In the genomic region with DNA sequence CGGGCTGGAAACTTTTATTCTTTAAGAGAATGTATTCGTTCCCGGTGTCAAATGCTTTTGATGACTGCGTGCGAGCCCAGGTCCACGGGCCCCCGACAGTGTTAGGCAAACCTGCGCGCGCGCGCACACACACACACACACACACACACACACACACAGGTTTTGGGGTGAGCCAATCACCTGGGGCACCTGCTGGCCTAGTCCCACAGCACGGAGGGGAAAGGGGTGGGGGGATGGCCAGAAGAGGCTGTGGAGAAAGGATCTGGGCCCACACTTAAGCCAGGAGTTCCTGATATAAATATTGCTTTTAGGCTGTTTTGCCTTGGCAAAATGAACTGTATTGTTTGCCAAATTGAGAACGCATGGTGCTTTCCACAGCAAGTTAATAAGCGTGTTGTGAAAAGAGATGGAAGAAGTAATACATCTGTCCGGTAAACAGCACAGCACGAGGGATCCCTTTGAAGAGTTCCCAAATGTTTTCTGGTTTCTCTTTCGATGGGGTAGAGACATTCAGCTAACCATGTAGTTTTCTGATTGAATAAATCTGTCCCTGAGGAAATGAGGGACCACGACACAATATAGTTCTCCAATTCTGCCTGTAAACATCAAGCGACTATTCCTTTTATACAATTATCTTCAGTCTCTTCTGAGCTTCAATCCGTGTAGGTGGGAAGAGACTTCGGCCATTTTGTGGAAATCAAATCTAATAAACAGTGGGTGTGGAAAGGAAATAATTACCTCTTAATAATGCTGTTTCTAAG, we compare ENCODE assay signal across 7 mouse cellular contexts. TPM values are rescaled to one million over a fixed set of nuclear protein-coding genes. Genes with fewer than 3 reads are reported as not detected.
A peak's percentile ranks its signal among the peaks of the same experiment; 100 is the strongest.
DNase-seq lines count a peak whose midpoint lies in the region; ATAC-seq and TF ChIP-seq lines count a peak whose summit lies in the region.

No protein-coding gene starts in this region.

- no peak for TF ChIP-seq CTCF in E14TG2a.4 (conservative IDR thresholded peaks at IDR 0.05; ENCODE audit: low read length)
- TF ChIP-seq CTCF in heart, postnatal 0 days (IDR thresholded peaks at IDR 0.05; ENCODE audit: low read depth) = no peak

- H3K4me1 ChIP-seq in E14TG2a.4 (replicated peaks; ENCODE audit: low read depth, low read length) = peaks cover 76% of the 10 kb centered on the region
- peaks cover 21% of the 10 kb centered on the region for H3K4me1 ChIP-seq in embryonic facial prominence, embryonic 12.5 days
- peaks cover 24% of the 10 kb centered on the region for H3K4me1 ChIP-seq in heart, postnatal 0 days (ENCODE audit: control insufficient read depth, insufficient read depth)
- H3K4me1 ChIP-seq in limb, embryonic 12.5 days (replicated peaks) = peaks cover 31% of the 10 kb centered on the region
- peaks cover 25% of the 10 kb centered on the region for H3K4me1 ChIP-seq in midbrain, embryonic 14.5 days (ENCODE audit: control insufficient read depth, insufficient read depth, low read length)

- peak overlapping the region; percentile 95 for H3K9ac ChIP-seq in embryonic facial prominence, embryonic 12.5 days
- H3K9ac ChIP-seq in heart, postnatal 0 days (replicated peaks; ENCODE audit: low read depth, low read length) = peak overlapping the region; percentile 95
- peak overlapping the region; percentile 95 for H3K9ac ChIP-seq in limb, embryonic 12.5 days (replicated peaks)
- H3K9ac ChIP-seq in midbrain, embryonic 14.5 days (replicated peaks; ENCODE audit: low read length) = peak overlapping the region; percentile 91; the same call in 1 of the 2 replicates

- no peaks in the 10 kb centered on the region for H3K9me3 ChIP-seq in E14TG2a.4 (ENCODE audit: low read length)
- H3K9me3 ChIP-seq in embryonic facial prominence, embryonic 12.5 days = no peaks in the 10 kb centered on the region
- H3K9me3 ChIP-seq in heart, postnatal 0 days (replicated peaks; ENCODE audit: control insufficient read depth, low read length) = no peaks in the 10 kb centered on the region
- no peaks in the 10 kb centered on the region for H3K9me3 ChIP-seq in limb, embryonic 12.5 days
- H3K9me3 ChIP-seq in midbrain, embryonic 14.5 days (ENCODE audit: control insufficient read depth, low read length) = no peaks in the 10 kb centered on the region

- H3K27ac ChIP-seq in embryonic facial prominence, embryonic 12.5 days = peak overlapping the region; percentile 92
- peak overlapping the region; percentile 97 for H3K27ac ChIP-seq in heart, postnatal 0 days (ENCODE audit: low read depth)
- peak overlapping the region; percentile 95 for H3K27ac ChIP-seq in limb, embryonic 12.5 days
- H3K27ac ChIP-seq in midbrain, embryonic 14.5 days (replicated peaks; ENCODE audit: low read depth, low read length) = peak overlapping the region; percentile 85

- DNase-seq in B cell, adult 2 months = peak; percentile 43 to 47
- no peak for DNase-seq in heart, postnatal 0 days (ENCODE audit: low spot score)
- no peak for DNase-seq in midbrain, embryonic 14.5 days
- DNase-seq in urinary bladder, postnatal 25 days (ENCODE audit: low spot score) = peak; percentile 38

- WGBS in embryonic facial prominence, embryonic 12.5 days = 19% methylated on average over 22 of the region's 22 CpGs
- WGBS in heart, postnatal 0 days = 9% methylated on average over 22 of the region's 22 CpGs
- WGBS in limb, embryonic 12.5 days = 22% methylated on average over 22 of the region's 22 CpGs
- 22% methylated on average over 22 of the region's 22 CpGs for WGBS in midbrain, embryonic 14.5 days

- no peaks in the 10 kb centered on the region for H3K27me3 ChIP-seq in E14TG2a.4 (ENCODE audit: insufficient read depth, low read length)
- no peaks in the 10 kb centered on the region for H3K27me3 ChIP-seq in embryonic facial prominence, embryonic 12.5 days
- H3K27me3 ChIP-seq in heart, postnatal 0 days (ENCODE audit: control insufficient read depth, insufficient read depth, low read length) = no peaks in the 10 kb centered on the region
- no peaks in the 10 kb centered on the region for H3K27me3 ChIP-seq in limb, embryonic 12.5 days
- no peaks in the 10 kb centered on the region for H3K27me3 ChIP-seq in midbrain, embryonic 14.5 days (ENCODE audit: control insufficient read depth, insufficient read depth, low read length)

- H3K4me2 ChIP-seq in embryonic facial prominence, embryonic 12.5 days (replicated peaks) = peak overlapping the region; percentile 80
- H3K4me2 ChIP-seq in heart, postnatal 0 days (ENCODE audit: low read depth, low read length) = peak overlapping the region; percentile 82
- H3K4me2 ChIP-seq in limb, embryonic 12.5 days = peak overlapping the region; percentile 87
- peak overlapping the region; percentile 92 for H3K4me2 ChIP-seq in midbrain, embryonic 14.5 days (ENCODE audit: low read length)

- H3K36me3 ChIP-seq in E14TG2a.4 (ENCODE audit: insufficient read depth, low read length) = peaks cover 16% of the 10 kb centered on the region
- H3K36me3 ChIP-seq in embryonic facial prominence, embryonic 12.5 days = peaks cover 15% of the 10 kb centered on the region
- H3K36me3 ChIP-seq in heart, postnatal 0 days (replicated peaks; ENCODE audit: control insufficient read depth, insufficient read depth, low read length) = peaks cover 6% of the 10 kb centered on the region
- H3K36me3 ChIP-seq in limb, embryonic 12.5 days = peaks cover 16% of the 10 kb centered on the region
- peaks cover 15% of the 10 kb centered on the region for H3K36me3 ChIP-seq in midbrain, embryonic 14.5 days (ENCODE audit: control insufficient read depth, insufficient read depth, low read length)

- ATAC-seq in embryonic facial prominence, embryonic 12.5 days (ENCODE audit: insufficient number of reproducible peaks, insufficient read depth, low FRiP score, low TSS enrichment) = no peak
- ATAC-seq in heart, postnatal 0 days (ENCODE audit: insufficient read depth, low read depth) = peak; percentile 21
- peak; percentile 58; the same call in 1 of the 2 replicates for ATAC-seq in limb, embryonic 12.5 days (ENCODE audit: insufficient number of reproducible peaks, insufficient read depth, low FRiP score, low TSS enrichment, low read depth)
- ATAC-seq in midbrain, embryonic 14.5 days (ENCODE audit: low FRiP score, low TSS enrichment) = peak; percentile 56; the same call in 1 of the 2 replicates

- no peak for TF ChIP-seq EP300 in heart, postnatal 0 days (IDR thresholded peaks at IDR 0.05; ENCODE audit: low read depth)

- H3K4me3 ChIP-seq in E14TG2a.4 (replicated peaks; ENCODE audit: low read length) = peak overlapping the region; percentile 92
- H3K4me3 ChIP-seq in embryonic facial prominence, embryonic 12.5 days = peak overlapping the region; percentile 87
- peak overlapping the region; percentile 92 for H3K4me3 ChIP-seq in heart, postnatal 0 days (ENCODE audit: low read depth, low read length)
- peak overlapping the region; percentile 91 for H3K4me3 ChIP-seq in limb, embryonic 12.5 days (replicated peaks)
- peak overlapping the region; percentile 92 for H3K4me3 ChIP-seq in midbrain, embryonic 14.5 days (replicated peaks; ENCODE audit: low read depth, low read length)

RNA-seq across cellular contexts. Expression of a gene that starts 0.4 kb away (rescaled TPM):
- polyA plus RNA-seq in embryonic facial prominence, embryonic 12.5 days (2016; fragmentation: Nextera tagmentation; extraction: Ambion mirVana) = 17.0 and 19.7 TPM in 2 replicates
- 57.3 and 63.5 TPM in 2 replicates for total RNA-seq in heart, postnatal 0 days (2014; rRNA removed; ENCODE audit: low replicate concordance)
- 9.3 and 10.3 TPM in 2 replicates for polyA plus RNA-seq in heart, postnatal 0 days (2015; fragmentation: Nextera tagmentation; extraction: Ambion mirVana)
- polyA plus RNA-seq in limb, embryonic 12.5 days (2016; fragmentation: Nextera tagmentation; extraction: Ambion mirVana) = 14.8 and 16.9 TPM in 2 replicates
- polyA plus RNA-seq in midbrain, embryonic 14.5 days (2014; fragmentation: Nextera tagmentation; extraction: Ambion mirVana) = 34.8 and 38.6 TPM in 2 replicates

RNA-seq across cellular contexts. Expression of a gene that starts 9.8 kb away (rescaled TPM):
- 10.0 and 11.2 TPM in 2 replicates for polyA plus RNA-seq in embryonic facial prominence, embryonic 12.5 days (2016; fragmentation: Nextera tagmentation; extraction: Ambion mirVana)
- total RNA-seq in heart, postnatal 0 days (2014; rRNA removed; ENCODE audit: low replicate concordance) = 5.5 and 7.5 TPM in 2 replicates
- 8.0 and 8.1 TPM in 2 replicates for polyA plus RNA-seq in heart, postnatal 0 days (2015; fragmentation: Nextera tagmentation; extraction: Ambion mirVana)
- 8.9 and 11.8 TPM in 2 replicates for polyA plus RNA-seq in limb, embryonic 12.5 days (2016; fragmentation: Nextera tagmentation; extraction: Ambion mirVana)
- 9.8 and 11.6 TPM in 2 replicates for polyA plus RNA-seq in midbrain, embryonic 14.5 days (2014; fragmentation: Nextera tagmentation; extraction: Ambion mirVana)

Comparison
In these comparisons a context has a peak if more than half of its experiments do, and no peak if none do; other contexts are left out.
1. DNase-seq: peak in B cell, adult 2 months (2 of 2) and urinary bladder, postnatal 25 days (single experiment); none in heart, postnatal 0 days (single experiment) and midbrain, embryonic 14.5 days (single experiment).
2. Peak in every context shown above with its lines, with median percentiles within 50 percentile points of each other: H3K4me3 ChIP-seq, H3K27ac ChIP-seq, H3K4me2 ChIP-seq and H3K9ac ChIP-seq.